Mouse (Mus musculus): Measurements from ENCODE around the gene Rpp25l.
"Not testable (repeated sequence)": the region's sequence is repeated elsewhere in the genome, so short reads cannot be mapped to it uniquely, and the experiment has no call there.

Gene Rpp25l

GRCm38 (mm10) chr4:41696930-41697841 is 16.1 kb downstream of the Rpp25l start, which contains the start of gene Cntfr:
Gene Cntfr, minus strand, starts transcription at chr4:41697089.
- DNase-seq (ENCODE audit: low spot score) = peak; percentile 81

- DNase-seq (ENCODE audit: low spot score) = peak; percentile 39
These were observed 16.9 kb downstream of the Rpp25l start for GRCm38 (mm10) chr4:41696452-41696851.

- DNase-seq (ENCODE audit: low spot score) = not testable (repeated sequence)
These were observed 17.5 kb downstream of the Rpp25l start for GRCm38 (mm10) chr4:41695800-41696199.

- DNase-seq (ENCODE audit: low spot score) = not testable (repeated sequence)
These were observed 19.8 kb downstream of the Rpp25l start for GRCm38 (mm10) chr4:41693511-41693910.

- DNase-seq (ENCODE audit: low spot score) = not testable (repeated sequence)
These were observed 23.3 kb downstream of the Rpp25l start for GRCm38 (mm10) chr4:41690014-41690413.

- not testable (repeated sequence) for DNase-seq (ENCODE audit: low spot score)
These were observed 24.8 kb downstream of the Rpp25l start for GRCm38 (mm10) chr4:41688562-41688961.

GRCm38 (mm10) chr4:41685882-41686492 is 27.3 kb downstream of the Rpp25l start:
- DNase-seq (ENCODE audit: low spot score) = peak; percentile 73

- not testable (repeated sequence) for DNase-seq (ENCODE audit: low spot score)
These were observed 28.3 kb downstream of the Rpp25l start for GRCm38 (mm10) chr4:41684931-41685453.

- DNase-seq (ENCODE audit: low spot score) = peak; percentile 69
These were observed 29.0 kb downstream of the Rpp25l start for GRCm38 (mm10) chr4:41684131-41684930.

GRCm38 (mm10) chr4:41683303-41683702 is 30.0 kb downstream of the Rpp25l start:
- DNase-seq (ENCODE audit: low spot score) = not testable (repeated sequence)

- no peak for DNase-seq (ENCODE audit: low spot score)
These were observed 30.5 kb downstream of the Rpp25l start for GRCm38 (mm10) chr4:41682789-41683188.

GRCm38 (mm10) chr4:41681947-41682346 is 31.4 kb downstream of the Rpp25l start:
- no peak for DNase-seq (ENCODE audit: low spot score)

- DNase-seq (ENCODE audit: low spot score) = no peak
These were observed 32.2 kb downstream of the Rpp25l start for GRCm38 (mm10) chr4:41681176-41681575.

- DNase-seq (ENCODE audit: low spot score) = no peak
These were observed 34.0 kb downstream of the Rpp25l start for GRCm38 (mm10) chr4:41679291-41679690.

GRCm38 (mm10) chr4:41678863-41679262 is 34.5 kb downstream of the Rpp25l start:
- no peak for DNase-seq (ENCODE audit: low spot score)

- no peak for DNase-seq (ENCODE audit: low spot score)
These were observed 36.2 kb downstream of the Rpp25l start for GRCm38 (mm10) chr4:41677006-41677629.

GRCm38 (mm10) chr4:41676248-41677005 is 36.9 kb downstream of the Rpp25l start:
- DNase-seq (ENCODE audit: low spot score) = no peak

- no peak for DNase-seq (ENCODE audit: low spot score)
These were observed 40.1 kb downstream of the Rpp25l start for GRCm38 (mm10) chr4:41673186-41673585.

- no peak for DNase-seq (ENCODE audit: low spot score)
These were observed 40.8 kb downstream of the Rpp25l start for GRCm38 (mm10) chr4:41672522-41672963.

GRCm38 (mm10) chr4:41671963-41672480 is 41.3 kb downstream of the Rpp25l start:
- peak; percentile 67 for DNase-seq (ENCODE audit: low spot score)

All from embryo, embryonic 10.5 days (tissue).